8 mouse cellular contexts compared by ENCODE assay signal in genomic region chr9:65142399-65142798, GRCm38 (mm10). TPM values are rescaled to one million over a fixed set of nuclear protein-coding genes. Genes with fewer than 3 reads are reported as not detected.
A peak's percentile ranks its signal among the peaks of the same experiment; 100 is the strongest.
DNase-seq lines count a peak whose midpoint lies in the region; ATAC-seq and TF ChIP-seq lines count a peak whose summit lies in the region.
"Had no signal": no experiment of that assay in that cellular context is flagged by ENCODE, and none has a peak within 500 bp of the region (broad histone marks: within the 10 kb centered on the region; RNA-seq: fewer than 3 reads in every experiment).

No protein-coding gene starts in this region.

- H3K9me3 ChIP-seq in forebrain, embryonic 14.5 days (replicated peaks; ENCODE audit: control insufficient read depth, low read length): no peaks in the 10 kb centered on the region
- no peaks in the 10 kb centered on the region for H3K9me3 ChIP-seq in liver, embryonic 12.5 days (replicated peaks)
- H3K9me3 ChIP-seq in stomach, postnatal 0 days (ENCODE audit: control insufficient read depth, low read length): no peaks in the 10 kb centered on the region

- TF ChIP-seq POLR2A in spleen, adult 2 months (IDR thresholded peaks at IDR 0.05; ENCODE audit: low read depth, low read length): no peak

- no peak for TF ChIP-seq EP300 in stomach, postnatal 0 days (optimal IDR thresholded peaks at IDR 0.05)

- H3K4me2 ChIP-seq in forebrain, embryonic 14.5 days (ENCODE audit: low read length): peak overlapping the region; percentile 87
- H3K4me2 ChIP-seq in liver, embryonic 12.5 days: peak overlapping the region; percentile 69
- peak overlapping the region; percentile 99 for H3K4me2 ChIP-seq in stomach, postnatal 0 days (replicated peaks; ENCODE audit: low read depth)

- H3K27ac ChIP-seq in spleen, adult 2 months (ENCODE audit: insufficient read depth, low read length): no peak overlapping the region
- peak overlapping the region; percentile 97; the same call in 1 of the 2 replicates for H3K27ac ChIP-seq in forebrain, embryonic 14.5 days (ENCODE audit: low read depth, low read length)
- no peak overlapping the region for H3K27ac ChIP-seq in liver, embryonic 12.5 days
- no peak overlapping the region for H3K27ac ChIP-seq in stomach, postnatal 0 days (replicated peaks)

- intact Hi-C loops in left cerebral cortex, postnatal 10 days (cut with DNase I): loop anchor here (5.0 kb wide), 1 partner anchor 140 kb away; no protein-coding TSS in a partner anchor

- peaks cover 20% of the 10 kb centered on the region for H3K27me3 ChIP-seq in spleen, adult 2 months (ENCODE audit: control insufficient read depth, insufficient read depth, low read length)
- H3K27me3 ChIP-seq in forebrain, embryonic 14.5 days (replicated peaks; ENCODE audit: control insufficient read depth, insufficient read depth, low read length): no peaks in the 10 kb centered on the region
- peaks cover 90% of the 10 kb centered on the region for H3K27me3 ChIP-seq in liver, embryonic 12.5 days (replicated peaks)
- H3K27me3 ChIP-seq in stomach, postnatal 0 days (ENCODE audit: control insufficient read depth, insufficient read depth, low read length): no peaks in the 10 kb centered on the region; the same call in 1 of the 2 replicates

- 13% methylated on average over 8 of the region's 8 CpGs for WGBS in spleen, adult 2 months
- 0% methylated on average over 8 of the region's 8 CpGs for WGBS in forebrain, embryonic 14.5 days
- WGBS in liver, embryonic 12.5 days (ENCODE audit: insufficient replicate concordance): 3% methylated on average over 8 of the region's 8 CpGs
- 6% methylated on average over 8 of the region's 8 CpGs for WGBS in stomach, postnatal 0 days

- H3K36me3 ChIP-seq in spleen, adult 2 months (ENCODE audit: control insufficient read depth, insufficient read depth, low read length): no peaks in the 10 kb centered on the region
- H3K36me3 ChIP-seq in forebrain, embryonic 14.5 days (ENCODE audit: control insufficient read depth, insufficient read depth, low read length): peaks cover 29% of the 10 kb centered on the region
- no peaks in the 10 kb centered on the region for H3K36me3 ChIP-seq in liver, embryonic 12.5 days
- no peaks in the 10 kb centered on the region for H3K36me3 ChIP-seq in stomach, postnatal 0 days (ENCODE audit: control insufficient read depth, insufficient read depth, low read length)

- H3K9ac ChIP-seq in forebrain, embryonic 14.5 days (ENCODE audit: low read length): peak overlapping the region; percentile 96
- no peak overlapping the region for H3K9ac ChIP-seq in liver, embryonic 12.5 days
- peak overlapping the region; percentile 60 for H3K9ac ChIP-seq in stomach, postnatal 0 days (ENCODE audit: low read length)

- peaks cover 8% of the 10 kb centered on the region; the same call in 1 of the 2 replicates for H3K4me1 ChIP-seq in spleen, adult 2 months (ENCODE audit: control insufficient read depth, insufficient read depth, insufficient read length)
- peaks cover 28% of the 10 kb centered on the region for H3K4me1 ChIP-seq in forebrain, embryonic 14.5 days (ENCODE audit: control insufficient read depth, insufficient read depth, low read length)
- peaks cover 13% of the 10 kb centered on the region; the same call in 1 of the 2 replicates for H3K4me1 ChIP-seq in liver, embryonic 12.5 days
- H3K4me1 ChIP-seq in stomach, postnatal 0 days (replicated peaks; ENCODE audit: control insufficient read depth, insufficient read depth): 0 out of 2 replicates have a peak, but pooled peaks cover 3% of the 10 kb centered on the region

- TF ChIP-seq CTCF in spleen, adult 2 months (IDR thresholded peaks at IDR 0.05; ENCODE audit: extremely low read depth, insufficient read depth, insufficient read length, insufficient replicate concordance): no peak
- no peak for TF ChIP-seq CTCF in stomach, postnatal 0 days (IDR thresholded peaks at IDR 0.05; ENCODE audit: low read depth)

- no peak for DNase-seq in spleen, adult 2 months (ENCODE audit: low read depth in 1 of 2, low spot score in 2 of 2)
- DNase-seq in spleen, postnatal 4 days (ENCODE audit: low spot score in 2 of 2): no peak
- DNase-seq in forebrain, embryonic 14.5 days (ENCODE audit: low spot score): no peak
- DNase-seq in stomach, postnatal 0 days (ENCODE audit: low spot score): no peak
- DNase-seq in left cerebral cortex, postnatal 10 days (ENCODE audit: extremely low spot score in 1 of 2, low spot score in 2 of 2): no peak
- no peak for DNase-seq in right cerebral cortex, adult 2 months (ENCODE audit: low spot score in 2 of 2)

- 0 out of 2 replicates have a peak overlapping the region, but pooled peaks have one; percentile 56 for H3K4me3 ChIP-seq in spleen, adult 2 months (ENCODE audit: extremely low read depth, insufficient read depth, insufficient read length)
- peak overlapping the region; percentile 91 for H3K4me3 ChIP-seq in forebrain, embryonic 14.5 days (ENCODE audit: low read depth, low read length)
- H3K4me3 ChIP-seq in liver, embryonic 12.5 days: peak overlapping the region; percentile 55
- peak overlapping the region; percentile 70 for H3K4me3 ChIP-seq in stomach, postnatal 0 days (ENCODE audit: low read depth, low read length)

- peak; percentile 38; the same call in 1 of the 2 replicates for ATAC-seq in forebrain, embryonic 14.5 days
- no peak for ATAC-seq in liver, embryonic 12.5 days
- no peak for ATAC-seq in stomach, postnatal 0 days (ENCODE audit: low FRiP score, low TSS enrichment)

RNA-seq across cellular contexts. Expression of gene Igdcc3, which starts 1.4 kb away (rescaled TPM):
- polyA plus RNA-seq in spleen, adult 2 months (2012; rRNA removed): 0.27 and 0.30 TPM in 2 replicates
- 5.1 and 5.8 TPM in 2 replicates for polyA plus RNA-seq in forebrain, embryonic 14.5 days (2014; fragmentation: Nextera tagmentation; extraction: Ambion mirVana)
- 0.75 and 0.79 TPM in 2 replicates for polyA plus RNA-seq in liver, embryonic 12.5 days (2016; fragmentation: Nextera tagmentation; extraction: Ambion mirVana)
- 0.32 and 0.35 TPM in 2 replicates for polyA plus RNA-seq in stomach, postnatal 0 days (2015; fragmentation: Nextera tagmentation; extraction: Ambion mirVana)
- 1 to 10 TPM; 2.5 to 4.2 TPM for total RNA-seq in left cerebral cortex, postnatal 10 days (2021)
- total RNA-seq: hematopoietic stem cell, adult 5-6 weeks had no signal

RNA-seq across cellular contexts. Expression of gene Igdcc4, which starts 41.1 kb away (rescaled TPM):
- polyA plus RNA-seq in spleen, adult 2 months (2012; rRNA removed): 1.4 and 1.9 TPM in 2 replicates
- polyA plus RNA-seq in forebrain, embryonic 14.5 days (2014; fragmentation: Nextera tagmentation; extraction: Ambion mirVana): 8.9 and 13.4 TPM in 2 replicates
- polyA plus RNA-seq in liver, embryonic 12.5 days (2016; fragmentation: Nextera tagmentation; extraction: Ambion mirVana): 5.6 and 6.3 TPM in 2 replicates
- 11.1 and 12.2 TPM in 2 replicates for polyA plus RNA-seq in stomach, postnatal 0 days (2015; fragmentation: Nextera tagmentation; extraction: Ambion mirVana)
- 10 to 100 TPM; 25.5 to 29.2 TPM for total RNA-seq in left cerebral cortex, postnatal 10 days (2021)

RNA-seq across cellular contexts. Expression of gene Parp16, which starts 52.8 kb away (rescaled TPM):
- polyA plus RNA-seq in spleen, adult 2 months (2012; rRNA removed): 7.4 and 9.1 TPM in 2 replicates
- 4.2 and 4.4 TPM in 2 replicates for polyA plus RNA-seq in forebrain, embryonic 14.5 days (2014; fragmentation: Nextera tagmentation; extraction: Ambion mirVana)
- polyA plus RNA-seq in liver, embryonic 12.5 days (2016; fragmentation: Nextera tagmentation; extraction: Ambion mirVana): 7.7 and 8.6 TPM in 2 replicates
- polyA plus RNA-seq in stomach, postnatal 0 days (2015; fragmentation: Nextera tagmentation; extraction: Ambion mirVana): 5.0 TPM in 2 replicates
- total RNA-seq in left cerebral cortex, postnatal 10 days (2021): 1 to 10 TPM; 4.1 to 4.6 TPM
